Mouse (Mus musculus) gastrocnemius, postnatal 10 days (tissue): ENCODE data around the gene Ly6g6d. TPM values are rescaled to one million over a fixed set of nuclear protein-coding genes. Genes with fewer than 3 reads are reported as not detected.
"Not testable (repeated sequence)": the region's sequence is repeated elsewhere in the genome, so short reads cannot be mapped to it uniquely, and the experiment has no call there.

Experiments
- DNase-seq: peaks from one replicate; pipeline ENCODE4 v3.0.0; 2021; ENCODE audit warnings: mixed read lengths
- long read RNA-seq, 2 experiments: library from polyadenylated mRNA; stranded (forward); transcript quantifications; one replicate each; pipeline ENCODE4 v2.0.0; 2021
- total RNA-seq, 2 experiments: library from RNA; stranded (reverse); gene quantifications; 2 replicates each; pipeline ENCODE4 v1.2.3; 2021

Ly6g6d gene
- under 1 TPM in 1 of 2 experiments, not detected in 1; 0.97 TPM for total RNA-seq
- long read RNA-seq, experiment 1 = 0 reads
- long read RNA-seq, experiment 2 = 0 reads

DNA sequence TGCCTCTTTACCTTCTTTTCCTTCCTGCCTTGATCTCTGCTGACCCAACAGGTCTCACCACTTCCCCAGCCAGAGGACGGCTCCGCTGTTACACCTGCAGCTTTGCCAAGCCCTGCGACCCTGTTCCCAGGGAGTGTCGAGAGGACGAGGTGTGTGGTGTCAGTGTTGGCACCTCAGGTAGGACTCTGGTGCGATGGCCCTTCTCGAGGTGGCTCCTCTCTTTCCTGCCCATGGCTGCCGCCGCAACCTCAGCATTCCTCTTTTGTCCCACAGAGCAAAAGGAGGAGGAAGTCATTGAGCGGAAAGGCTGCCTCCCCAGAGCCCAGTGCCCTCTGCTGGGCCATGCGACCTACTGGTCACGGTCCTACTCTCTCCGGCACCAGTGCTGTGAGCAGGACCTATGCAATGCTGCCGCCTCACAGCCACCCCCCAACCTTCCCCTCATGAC, at the start of gene Ly6g6d:
Ly6g6d (minus strand) TSS at position 280 of the 448 bp plus-strand sequence.
- peak; percentile 38 for DNase-seq

- no peak for DNase-seq
Observed at GRCm38 (mm10) chr17:35127017-35127416, 49.2 kb upstream of the Ly6g6d start.

DNA sequence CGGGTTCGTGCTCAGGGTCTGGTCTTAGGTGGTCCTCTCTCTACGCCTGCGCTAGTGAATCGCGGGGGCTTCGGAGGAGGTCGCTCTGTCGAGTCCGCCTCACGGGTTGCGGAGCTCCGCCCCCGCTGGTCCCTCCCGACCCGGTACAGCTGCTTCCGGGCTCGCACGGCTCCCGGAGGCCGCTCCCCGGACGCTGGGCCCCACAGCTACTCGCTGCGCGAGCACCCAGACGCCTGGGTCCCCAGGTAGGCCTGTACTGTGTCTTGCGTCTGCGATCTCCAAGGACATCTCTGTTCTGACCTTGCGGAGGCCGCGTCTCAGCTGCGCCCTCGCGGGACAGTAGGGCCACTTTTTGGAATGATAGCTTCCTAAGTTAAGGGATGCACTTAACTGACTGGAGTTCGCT, 48.3 kb upstream of the Ly6g6d start, which contains the start of gene D17H6S53E:
D17H6S53E (plus strand) TSS at position 168 of the 406 bp plus-strand sequence.
- peak; percentile 74 for DNase-seq

GRCm38 (mm10) chr17:35125578-35125977, 47.7 kb upstream of the Ly6g6d start:
- DNase-seq = no peak

GRCm38 (mm10) chr17:35125081-35125480, 47.2 kb upstream of the Ly6g6d start:
- DNase-seq = no peak

DNA sequence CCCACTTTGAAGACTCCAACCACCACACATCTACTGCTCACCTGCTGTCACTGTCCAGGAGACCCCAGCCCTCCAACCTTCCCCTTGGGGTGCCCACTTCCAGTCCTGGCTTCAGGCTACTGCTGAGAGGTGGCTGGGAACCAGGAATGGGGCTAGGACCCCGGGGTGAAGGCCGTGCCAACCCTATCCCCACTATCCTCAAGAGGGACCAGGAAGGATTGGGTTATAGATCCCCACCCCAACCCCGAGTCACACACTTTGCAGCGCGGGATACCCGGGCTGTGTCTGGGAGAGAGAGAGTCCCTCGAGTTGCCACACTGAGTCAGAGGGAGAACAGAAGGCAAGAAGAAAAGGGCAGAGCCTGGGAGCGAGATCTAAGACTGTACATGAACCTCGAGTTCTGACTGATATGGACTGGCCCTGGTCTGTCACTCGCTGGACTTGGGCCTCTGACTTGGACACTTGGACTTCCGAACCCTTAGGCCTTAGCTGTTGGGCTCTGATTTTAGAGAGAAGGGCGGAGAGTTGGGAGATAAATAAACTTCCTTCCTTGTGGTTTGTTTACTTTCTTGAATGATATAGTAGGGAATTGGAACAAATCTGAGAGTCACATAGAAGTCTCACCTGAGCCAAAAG, 46.5 kb upstream of the Ly6g6d start:
- DNase-seq = not testable (repeated sequence)

GRCm38 (mm10) chr17:35123287-35123686, 45.4 kb upstream of the Ly6g6d start:
- not testable (repeated sequence) for DNase-seq

DNA sequence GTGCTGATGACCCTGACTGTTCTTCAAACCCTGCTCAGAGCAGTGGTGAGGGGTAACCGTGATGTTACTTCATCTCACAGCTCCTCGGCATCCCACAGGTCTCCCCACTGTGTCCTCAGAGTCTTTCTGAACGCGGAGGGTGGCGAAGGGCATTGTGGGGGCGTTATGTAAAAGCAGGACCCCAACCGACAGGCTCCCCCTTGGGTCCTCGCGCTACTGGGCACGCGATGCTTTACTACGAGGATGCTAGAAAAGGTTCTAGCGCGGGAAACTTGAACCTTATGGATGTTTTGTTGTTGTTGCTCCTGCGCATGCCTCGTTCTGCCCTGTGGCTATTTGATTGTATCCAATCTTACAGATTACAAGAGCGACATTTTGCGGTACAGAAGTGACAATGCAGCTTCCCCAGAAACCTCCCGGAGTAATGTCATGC, 44.0 kb upstream of the Ly6g6d start, which contains the start of gene Csnk2b:
Csnk2b (minus strand) TSS at position 183 of the 433 bp plus-strand sequence.
- peak; percentile 39 for DNase-seq

- peak; percentile 96 for DNase-seq
Observed at GRCm38 (mm10) chr17:35121143-35121799, 43.4 kb upstream of the Ly6g6d start, which contains the start of gene Gpank1. TSS of gene Gpank1 (plus strand) at chr17:35121455.

- peak; percentile 61 for DNase-seq
Observed at GRCm38 (mm10) chr17:35120745-35121142, 42.9 kb upstream of the Ly6g6d start.

GRCm38 (mm10) chr17:35115046-35116019, 37.5 kb upstream of the Ly6g6d start, which contains the start of gene Ly6g5b:
TSS of gene Ly6g5b (minus strand) at chr17:35115428.
- no peak for DNase-seq

DNA sequence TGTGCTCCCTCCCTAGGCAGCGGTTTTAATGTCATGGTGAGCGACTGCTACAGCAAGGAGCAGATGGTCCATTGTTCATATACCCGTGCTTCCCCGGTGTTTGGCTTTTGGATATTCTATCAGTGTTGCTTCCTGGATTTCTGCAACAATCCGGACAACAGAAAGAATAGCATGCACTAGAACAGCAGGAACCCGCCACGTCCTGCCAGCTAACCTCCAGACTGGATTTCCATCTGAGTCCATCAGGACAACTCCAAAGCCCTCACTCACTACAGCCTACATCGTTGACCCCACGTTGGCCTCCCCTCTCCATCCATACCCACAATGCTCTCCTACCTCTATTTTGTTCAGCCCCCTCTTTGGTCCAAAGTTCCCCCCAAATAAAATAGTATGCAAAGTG, 33.9 kb upstream of the Ly6g6d start:
- DNase-seq = no peak

GRCm38 (mm10) chr17:35108097-35108496, 30.2 kb upstream of the Ly6g6d start, which contains the start of gene Ly6g5c:
TSS of gene Ly6g5c (plus strand) at chr17:35108279.
- DNase-seq = no peak

GRCm38 (mm10) chr17:35106522-35106921, 28.7 kb upstream of the Ly6g6d start:
- no peak for DNase-seq

DNA sequence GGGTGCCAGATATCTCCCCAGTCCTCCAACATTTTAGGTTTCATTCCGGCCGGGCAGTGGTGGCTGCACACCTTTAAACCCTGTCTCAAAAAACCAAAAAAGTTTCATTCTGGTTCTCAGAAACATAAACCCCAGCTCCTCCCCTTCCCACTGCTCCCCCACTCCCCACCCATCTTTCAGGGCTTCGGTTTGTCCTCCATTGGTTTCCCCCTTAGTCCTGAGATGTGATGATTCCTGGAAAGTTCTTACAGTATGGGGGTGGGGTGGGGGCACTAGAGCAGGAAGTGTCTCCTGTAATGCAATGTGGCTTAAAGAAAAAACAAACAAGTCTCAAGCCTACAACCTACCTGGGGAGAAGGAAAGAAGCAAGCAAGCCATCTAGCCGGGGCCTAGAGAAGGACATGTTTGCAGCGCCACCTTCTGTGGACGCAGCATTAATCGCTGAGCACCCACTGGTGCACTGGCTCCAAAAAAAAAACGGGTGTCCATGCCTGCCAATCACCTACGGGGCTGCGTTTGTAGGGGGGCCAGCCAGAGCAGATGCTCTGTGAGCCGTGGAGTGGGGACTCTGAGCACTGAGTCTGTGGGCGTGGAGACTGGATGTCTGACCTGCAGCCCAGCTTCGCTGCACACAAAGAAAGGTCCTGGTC, 28.0 kb upstream of the Ly6g6d start:
- no peak for DNase-seq

GRCm38 (mm10) chr17:35104754-35105153, 26.9 kb upstream of the Ly6g6d start:
- no peak for DNase-seq

DNA sequence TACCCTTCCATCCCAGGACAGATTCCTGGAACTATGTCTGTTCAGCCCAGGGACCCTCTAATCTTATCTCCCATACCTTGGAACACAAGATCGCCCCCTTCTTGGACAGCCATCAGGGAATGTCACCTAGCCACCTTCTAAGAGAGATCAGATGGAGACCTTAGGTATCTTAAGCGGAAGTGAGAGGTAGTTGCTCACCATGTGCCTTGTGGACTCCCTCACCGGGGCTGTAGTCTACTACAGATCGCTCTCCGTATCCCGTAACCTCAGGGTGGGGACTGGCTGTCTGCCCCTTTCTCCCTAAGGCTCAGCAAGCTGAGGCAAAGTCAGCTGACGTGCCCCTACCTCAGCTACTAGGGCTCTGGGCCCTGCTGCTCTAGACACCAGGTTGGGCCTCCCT, 26.2 kb upstream of the Ly6g6d start:
- no peak for DNase-seq

DNA sequence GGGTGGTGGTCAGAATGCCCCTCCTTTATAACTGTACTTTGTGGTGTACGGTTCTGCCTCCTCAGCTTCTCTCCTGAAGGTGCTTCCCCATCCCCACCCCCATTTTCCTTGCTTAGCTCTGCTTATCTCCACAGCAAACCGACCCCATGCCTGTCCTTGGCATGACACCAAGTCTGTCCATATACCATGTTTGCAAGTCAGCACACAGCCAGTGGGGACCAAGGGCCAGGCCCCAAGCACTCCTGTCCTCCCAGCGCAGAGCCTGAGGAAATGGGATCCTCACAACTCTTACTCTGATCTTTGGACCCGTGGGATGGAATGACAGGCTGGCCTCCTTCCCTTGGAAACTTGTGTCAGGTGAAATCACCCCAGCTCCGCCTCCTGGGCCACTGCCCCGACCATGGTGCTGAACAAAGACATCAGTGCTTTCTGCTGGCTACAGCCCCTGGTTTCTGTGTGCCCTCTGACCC, 25.4 kb upstream of the Ly6g6d start:
- DNase-seq = no peak

DNA sequence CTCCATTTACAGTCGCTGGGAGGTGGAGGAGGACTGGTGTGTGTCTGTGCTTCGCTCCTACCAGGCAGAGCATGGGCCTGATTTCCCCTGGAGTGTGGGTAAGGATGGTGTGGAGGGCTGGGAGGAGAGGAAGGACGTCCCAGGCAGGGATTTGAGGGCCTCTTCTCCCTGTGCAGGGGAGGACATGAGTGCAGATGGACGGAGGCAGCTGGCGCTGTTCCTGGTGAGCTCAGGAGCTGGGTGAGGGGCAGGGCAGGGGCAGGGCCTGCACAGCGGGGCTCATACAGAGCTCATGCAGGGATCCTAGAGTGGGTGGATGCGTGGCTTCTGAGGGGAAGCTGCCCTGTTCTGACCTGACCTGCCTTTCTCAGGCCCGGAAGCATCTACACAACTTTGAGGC, 24.4 kb upstream of the Ly6g6d start:
- DNase-seq = no peak

- DNase-seq = no peak
Observed at GRCm38 (mm10) chr17:35101161-35101560, 23.3 kb upstream of the Ly6g6d start.

GRCm38 (mm10) chr17:35100196-35100765, 22.4 kb upstream of the Ly6g6d start:
- no peak for DNase-seq
